Mouse (Mus musculus) CH12.LX (cell line): ENCODE data around the gene Matn4. TPM values are rescaled to one million over a fixed set of nuclear protein-coding genes. Genes with fewer than 3 reads are reported as not detected.

Source experiments
- DNase-seq: peaks from one replicate; pipeline ENCODE4 v3.0.0-alpha.2; 2013; ENCODE audit errors: extremely low read depth
- H3K27ac ChIP-seq: 2 replicates; pipeline ENCODE4 v1.5.1; 2012; ENCODE audit warnings: low read depth, mild to moderate bottlenecking, control low read depth, moderate library complexity; ENCODE audit not compliant: insufficient read depth
- H3K27me3 ChIP-seq: replicated peaks from 2 replicates; pipeline ENCODE3; 2012; ENCODE audit warnings: inconsistent platforms
- H3K36me3 ChIP-seq, 2 experiments: replicated peaks in 1 of 2; 2 replicates each; pipeline versions ENCODE3 to v1.6.1; 2012; ENCODE audit warnings: inconsistent platforms in 1 of 2, low read length in 1 of 2, mild to moderate bottlenecking in 1 of 2, mixed read lengths in 1 of 2, moderate library complexity in 1 of 2; ENCODE audit not compliant: control insufficient read depth in 1 of 2, insufficient read depth in 1 of 2
- H3K4me1 ChIP-seq, 2 experiments: 2 replicates each; pipeline ENCODE4 v1.6.1; 2012; ENCODE audit warnings: inconsistent platforms in 1 of 2, moderate library complexity in 1 of 2; ENCODE audit not compliant: insufficient read depth in 2 of 2, control insufficient read depth in 1 of 2
- H3K4me2 ChIP-seq: 2 replicates; pipeline ENCODE4 v1.6.1; 2012; ENCODE audit warnings: low read depth, mild to moderate bottlenecking, control low read depth; ENCODE audit not compliant: poor library complexity, insufficient read depth, severe bottlenecking
- H3K4me3 ChIP-seq, 3 experiments: fragments of 150-350 bp in 1 of 3; sonication (generic) in 1 of 3; replicated peaks in 1 of 3; 2 replicates each; pipeline versions ENCODE3 to v1.5.1; 2011 to 2012; ENCODE audit warnings: low read depth in 2 of 3, low read length in 2 of 3, mild to moderate bottlenecking in 2 of 3, moderate library complexity in 2 of 3, control low read depth in 1 of 3, improper control_type of control experiment in 1 of 3, inconsistent platforms in 1 of 3, mixed read lengths in 1 of 3; ENCODE audit not compliant: poor library complexity in 1 of 3
- H3K79me2 ChIP-seq: replicated peaks from 2 replicates; pipeline ENCODE4 v1.6.1; 2012; ENCODE audit warnings: mild to moderate bottlenecking, moderate library complexity; ENCODE audit not compliant: control insufficient read depth, poor library complexity, insufficient read depth, severe bottlenecking; ENCODE audit errors: extremely low read depth
- H3K9ac ChIP-seq: 2 replicates; pipeline ENCODE4 v1.6.1; 2012; ENCODE audit warnings: low read depth, mild to moderate bottlenecking, control low read depth, moderate library complexity; ENCODE audit not compliant: insufficient read depth
- H3K9me3 ChIP-seq: replicated peaks from 2 replicates; pipeline ENCODE3; 2012; ENCODE audit warnings: low read length, inconsistent platforms, mixed read lengths
- BHLHE40 ChIP-seq: IDR thresholded peaks from 2 replicates; pipeline ENCODE4 v1.6.1; 2011; ENCODE audit warnings: mild to moderate bottlenecking, low read depth, low read length, improper control_type of control experiment
- CHD1 ChIP-seq: IDR thresholded peaks from 2 replicates; pipeline ENCODE4 v1.6.1; 2012; ENCODE audit warnings: low read depth, low read length, improper control_type of control experiment, inconsistent platforms
- CHD2 ChIP-seq: IDR thresholded peaks from 2 replicates; pipeline ENCODE4 v1.6.1; 2011; ENCODE audit warnings: low read length, improper control_type of control experiment
- ELF1 ChIP-seq: IDR thresholded peaks from 2 replicates; pipeline ENCODE4 v1.6.1; 2014; ENCODE audit warnings: low read depth, mild to moderate bottlenecking, inconsistent platforms, low read length, improper control_type of control experiment
- ETS1 ChIP-seq: conservative IDR thresholded peaks from 2 replicates; pipeline ENCODE4 v1.6.1; 2012; ENCODE audit warnings: low read depth, mild to moderate bottlenecking, inconsistent platforms, low read length, improper control_type of control experiment, moderate library complexity
- MAFK ChIP-seq: IDR thresholded peaks from 2 replicates; pipeline ENCODE4 v1.6.1; 2011; ENCODE audit warnings: low read length, improper control_type of control experiment; ENCODE audit not compliant: insufficient replicate concordance
- MAZ ChIP-seq: IDR thresholded peaks from 2 replicates; pipeline ENCODE4 v1.6.1; 2012; ENCODE audit warnings: low read depth, mild to moderate bottlenecking, inconsistent platforms, low read length, improper control_type of control experiment, moderate library complexity
- NELFE ChIP-seq: IDR thresholded peaks from 2 replicates; pipeline ENCODE4 v1.6.1; 2011; ENCODE audit warnings: low read depth, low read length, improper control_type of control experiment
- PAX5 ChIP-seq: IDR thresholded peaks from 2 replicates; pipeline ENCODE4 v1.6.1; 2012; ENCODE audit warnings: low read length, inconsistent platforms, mixed read lengths
- POLR2A ChIP-seq: IDR thresholded peaks from 2 replicates; pipeline ENCODE4 v1.6.1; 2011; ENCODE audit warnings: low read depth, mild to moderate bottlenecking, improper control_type of control experiment, low read length
- SMC3 ChIP-seq: IDR thresholded peaks from 2 replicates; pipeline ENCODE4 v1.6.1; 2011; ENCODE audit warnings: low read depth, low read length, improper control_type of control experiment
- TBP ChIP-seq: conservative IDR thresholded peaks from 2 replicates; pipeline ENCODE4 v1.6.1; 2011; ENCODE audit warnings: low read depth, low read length, improper control_type of control experiment
- USF1 ChIP-seq: IDR thresholded peaks from 2 replicates; pipeline ENCODE4 v1.6.1; 2014; ENCODE audit warnings: low read depth, mild to moderate bottlenecking, inconsistent platforms, low read length, improper control_type of control experiment
- ZMIZ1 ChIP-seq: IDR thresholded peaks from 2 replicates; pipeline ENCODE4 v1.6.1; 2012; ENCODE audit warnings: low read depth, mild to moderate bottlenecking, inconsistent platforms, low read length, improper control_type of control experiment
- dilution Hi-C: fragments of 300-500 bp; cut with MboI; formaldehyde crosslinking; loops from 2 replicates; pipeline ENCODE4 v1.14.3; 2020; ENCODE audit warnings: low sequenced_read_pairs; ENCODE audit not compliant: extremely low pct_unique_long_range_greater_than_20kb, extremely low pct_ligation_motif_present
- in situ Hi-C: fragments of 300-500 bp; cut with MboI; formaldehyde crosslinking; loops from 3 replicates; pipeline ENCODE4 v1.14.3; 2019; ENCODE audit warnings: low sequenced_read_pairs, low pct_ligation_motif_present, low pct_unique_long_range_greater_than_20kb, mixed read lengths
- polyA plus RNA-seq: library from polyadenylated mRNA; unstranded; fragments of >175 nt; gene quantifications from 2 replicates; pipeline ENCODE4 v1.2.1, GENCODE M21; 2012; ENCODE audit warnings: low read depth; ENCODE audit not compliant: insufficient read length
- total RNA-seq, 2 experiments: library from RNA; depleted of rRNA; stranded (reverse); fragments of 300-350 nt in 1 of 2; fragments of >200 nt in 1 of 2; gene quantifications; 2 replicates each; pipeline ENCODE4 v1.2.3; 2012 to 2014

The Matn4 gene
- total and polyA plus RNA-seq, 3 experiments: not detected

GRCm38 (mm10) chr2:164405519-164405918 is 559 bp upstream of the Matn4 start:
- TF ChIP-seq PAX5 (no peak), USF1 (no peak), ELF1 (no peak), CHD1 (no peak), NELFE (no peak), MAFK (no peak), POLR2A (no peak), ZMIZ1 (no peak), MAZ (no peak)
- Histone ChIP-seq H3K9ac (no peak overlapping the region), H3K9me3 (peaks cover 7% of the 10 kb centered on the region), H3K36me3 (no peaks in the 10 kb centered on the region), H3K4me2 (no peak overlapping the region), H3K27ac (no peak overlapping the region), H3K4me3 (no peak overlapping the region), H3K79me2 (no peaks in the 10 kb centered on the region), H3K4me1 (peaks cover 5 to 17% of the 10 kb centered on the region in 2 experiments; a peak in 3 of 4 replicates), H3K27me3 (peaks cover 80% of the 10 kb centered on the region)
- in situ Hi-C loops: loop anchor here (5.0 to 25.0 kb wide), 2 partner anchors 112 to 332 kb away; partner anchors contain the start of genes Dnttip1 and Wfdc3
- dilution Hi-C loops: no loop called here
- no peak for DNase-seq

GRCm38 (mm10) chr2:164404082-164404990 is 624 bp downstream of the Matn4 start:
- TF ChIP-seq MAFK (no peak), SMC3 (no peak), CHD2 (no peak), MAZ (no peak), TBP (no peak), BHLHE40 (no peak), NELFE (no peak), ETS1 (no peak)
- Histone ChIP-seq H3K4me1 (peaks cover 5 to 12% of the 10 kb centered on the region in 2 experiments; a peak in 3 of 4 replicates), H3K9me3 (peaks cover 18% of the 10 kb centered on the region), H3K27ac (no peak overlapping the region), H3K79me2 (no peaks in the 10 kb centered on the region), H3K27me3 (peaks cover 77% of the 10 kb centered on the region), H3K36me3 (no peaks in the 10 kb centered on the region), H3K4me2 (no peak overlapping the region), H3K4me3 (no peak overlapping the region), H3K9ac (no peak overlapping the region)
- no peak for DNase-seq
- dilution Hi-C loops (no loop called here), in situ Hi-C loops (loop anchor here (25.0 kb wide), 1 partner anchor 333 kb away; the partner anchor contains the start of genes Dnttip1 and Wfdc3)
